Mouse (Mus musculus) cerebellum, adult 11 months (tissue): ENCODE results near the gene Tnfsf13b.

Experiments used
- DNase-seq: peaks from one replicate; pipeline ENCODE4 v3.0.0; 2022

Tnfsf13b gene

DNA sequence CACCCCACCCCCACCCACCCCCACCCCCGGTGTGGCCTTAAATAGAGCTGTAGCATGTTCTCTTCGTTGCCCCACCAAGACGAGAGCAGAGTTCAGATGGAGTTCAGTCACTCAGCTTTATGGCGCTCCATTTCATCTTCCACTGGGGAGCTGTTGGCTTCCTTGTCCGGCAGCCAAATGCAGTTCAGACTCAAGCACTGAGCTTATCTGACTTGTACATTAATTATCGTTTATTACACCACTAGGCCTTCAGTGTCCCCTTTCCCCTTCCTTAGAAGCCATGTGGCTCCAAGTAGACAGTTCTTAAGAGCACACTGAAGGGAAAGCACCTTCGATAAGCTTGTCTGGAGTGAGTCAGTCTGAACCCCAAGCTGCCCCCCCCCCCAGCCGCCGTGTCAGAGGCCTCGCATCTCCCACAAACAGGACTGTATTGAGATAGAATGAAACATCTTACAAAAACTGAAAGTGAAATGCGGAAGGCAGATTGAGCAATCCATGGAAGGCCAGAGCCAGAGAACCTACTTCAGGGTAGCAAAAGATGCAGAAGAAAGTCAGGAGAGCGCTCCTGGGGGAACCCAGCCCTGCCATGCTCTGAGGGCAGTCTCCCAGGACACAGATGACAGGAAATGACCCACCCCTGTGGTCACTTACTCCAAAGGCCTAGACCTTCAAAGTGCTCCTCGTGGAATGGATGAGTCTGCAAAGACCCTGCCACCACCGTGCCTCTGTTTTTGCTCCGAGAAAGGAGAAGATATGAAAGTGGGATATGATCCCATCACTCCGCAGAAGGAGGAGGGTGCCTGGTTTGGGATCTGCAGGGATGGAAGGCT, at the start of gene Tnfsf13b:
TSS of gene Tnfsf13b (plus strand) at position 312 of the 830 bp plus-strand sequence.
- no peak for DNase-seq

DNA sequence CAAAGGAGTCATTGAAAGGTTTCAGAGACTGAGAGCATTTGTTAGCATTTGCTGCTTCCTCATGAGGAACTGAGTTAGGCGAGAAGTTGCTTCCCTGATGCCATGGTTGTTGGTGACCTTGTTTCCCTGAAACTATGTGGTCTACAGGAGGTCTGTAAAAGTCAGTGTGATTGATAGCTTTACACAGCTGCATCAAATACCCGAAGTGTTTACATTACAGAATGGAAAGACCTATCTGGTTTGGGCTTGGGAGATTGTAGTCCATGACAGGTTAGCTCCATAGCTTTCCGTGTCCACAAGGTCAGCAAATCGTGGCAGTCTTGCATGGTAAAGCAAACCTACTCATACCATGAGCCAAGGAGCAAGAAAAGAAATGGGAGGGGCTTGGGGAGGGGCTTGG, 47.9 kb upstream of the Tnfsf13b start:
- no peak for DNase-seq

DNA sequence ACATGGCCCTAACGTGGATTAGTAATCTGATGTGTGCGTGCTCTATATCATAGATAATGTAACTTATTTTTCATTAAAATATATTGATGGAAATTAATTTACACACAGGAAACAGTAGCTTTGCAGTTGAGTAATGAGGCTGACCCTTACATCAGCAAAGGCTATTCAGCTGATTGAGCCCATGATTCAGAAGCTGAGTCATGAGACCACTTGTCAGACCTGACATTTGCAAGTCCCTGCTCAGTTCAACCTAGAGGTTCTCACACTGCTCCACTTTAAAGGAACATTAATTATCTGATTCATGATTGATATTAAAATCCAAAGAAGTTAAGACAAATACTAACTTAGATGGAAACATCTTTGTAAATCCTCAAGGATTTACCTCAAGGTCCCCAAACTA, 46.3 kb upstream of the Tnfsf13b start:
- DNase-seq: no peak

DNA sequence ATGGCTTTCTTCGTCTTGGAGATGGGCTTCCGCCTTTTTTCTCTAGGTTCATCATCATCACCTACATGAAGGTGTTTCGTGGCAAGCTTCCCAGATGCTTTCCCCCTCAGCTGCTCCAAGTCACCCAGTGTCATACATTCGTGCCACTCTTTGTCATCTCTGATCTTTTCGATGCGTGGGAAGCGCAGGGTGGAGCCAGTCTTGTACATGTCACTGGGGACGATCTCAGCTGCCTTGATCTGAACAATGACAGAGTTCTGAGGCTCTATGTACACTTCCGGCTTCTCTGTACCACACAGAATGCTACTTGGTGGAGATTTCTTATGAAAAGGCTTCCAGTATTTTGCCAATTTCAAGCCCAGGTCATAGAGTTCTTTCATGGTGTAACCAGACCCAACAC, 34.4 kb upstream of the Tnfsf13b start:
- DNase-seq: no peak

DNA sequence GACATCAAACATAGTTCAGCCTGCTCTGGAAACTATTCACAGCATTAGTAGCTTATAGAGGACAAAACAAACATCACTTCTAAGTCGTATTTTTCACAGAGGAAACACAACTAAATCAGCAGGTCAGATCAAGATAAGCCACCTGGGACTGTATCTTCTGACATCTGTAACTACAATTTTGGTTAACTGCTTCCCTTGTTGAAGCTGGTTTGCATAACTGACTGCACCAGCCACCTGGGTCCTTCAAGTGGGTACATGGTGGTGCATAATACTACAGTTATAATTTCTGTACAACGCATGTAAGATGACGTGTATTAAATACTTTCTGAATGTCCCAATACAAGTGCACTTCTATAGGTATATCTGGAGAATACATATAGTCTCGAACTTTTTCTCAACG, 31.0 kb upstream of the Tnfsf13b start:
- DNase-seq: no peak

DNA sequence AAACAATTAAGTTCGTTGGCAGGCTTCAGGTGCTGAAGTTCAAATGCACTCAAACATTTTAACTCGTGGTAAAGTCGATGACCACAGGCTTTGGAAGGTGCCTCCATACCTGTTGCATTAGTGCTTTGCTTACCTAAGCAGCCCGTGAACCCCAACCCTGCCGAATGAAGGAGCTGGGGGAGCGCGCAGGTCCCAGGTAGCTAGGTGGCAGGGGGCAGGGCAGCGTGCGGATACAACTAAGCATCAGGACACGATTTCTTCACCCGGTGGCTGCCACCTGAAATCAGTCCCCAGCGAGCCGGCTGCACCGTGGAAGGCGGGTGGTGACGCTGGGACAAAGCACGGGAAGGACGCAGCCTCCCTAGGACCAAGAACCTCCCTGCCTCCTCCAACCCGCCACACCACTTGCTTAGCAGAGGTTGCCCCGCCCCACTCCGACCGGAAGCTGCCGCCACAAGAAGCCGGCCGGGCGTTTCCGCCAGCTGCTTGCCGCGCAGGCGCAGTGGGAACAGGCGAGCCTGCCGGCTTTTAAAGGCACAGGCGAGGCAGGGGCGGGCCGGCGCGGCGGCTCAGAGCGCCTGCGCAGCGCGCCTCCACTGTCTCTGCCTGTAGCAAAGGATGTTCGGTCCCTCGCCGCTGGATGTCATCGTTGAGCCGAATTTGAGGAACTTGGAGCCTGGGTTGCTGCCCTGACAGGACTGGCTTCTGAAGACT, 30.2 kb upstream of the Tnfsf13b start:
- peak; percentile 98 for DNase-seq

DNA sequence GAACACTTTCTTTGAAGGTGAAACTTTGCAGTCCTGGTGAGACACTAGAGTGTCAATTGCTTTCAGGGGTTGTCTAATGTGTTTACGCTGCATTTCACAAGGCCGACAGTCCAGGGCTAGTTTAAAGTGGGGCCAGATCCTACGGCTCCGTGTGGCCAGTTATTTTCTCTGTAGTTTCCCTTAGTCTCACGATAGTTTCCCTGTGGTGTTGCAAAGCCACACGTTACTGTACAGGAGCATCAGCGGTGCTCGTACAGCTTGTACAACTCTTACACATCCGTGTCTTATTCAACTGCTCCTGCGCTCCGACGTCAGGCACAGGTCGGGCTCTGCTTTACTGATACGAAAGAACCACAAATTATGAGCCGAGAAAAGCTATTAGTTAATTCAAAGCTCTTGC, 29.3 kb upstream of the Tnfsf13b start:
- DNase-seq: peak; percentile 20

DNA sequence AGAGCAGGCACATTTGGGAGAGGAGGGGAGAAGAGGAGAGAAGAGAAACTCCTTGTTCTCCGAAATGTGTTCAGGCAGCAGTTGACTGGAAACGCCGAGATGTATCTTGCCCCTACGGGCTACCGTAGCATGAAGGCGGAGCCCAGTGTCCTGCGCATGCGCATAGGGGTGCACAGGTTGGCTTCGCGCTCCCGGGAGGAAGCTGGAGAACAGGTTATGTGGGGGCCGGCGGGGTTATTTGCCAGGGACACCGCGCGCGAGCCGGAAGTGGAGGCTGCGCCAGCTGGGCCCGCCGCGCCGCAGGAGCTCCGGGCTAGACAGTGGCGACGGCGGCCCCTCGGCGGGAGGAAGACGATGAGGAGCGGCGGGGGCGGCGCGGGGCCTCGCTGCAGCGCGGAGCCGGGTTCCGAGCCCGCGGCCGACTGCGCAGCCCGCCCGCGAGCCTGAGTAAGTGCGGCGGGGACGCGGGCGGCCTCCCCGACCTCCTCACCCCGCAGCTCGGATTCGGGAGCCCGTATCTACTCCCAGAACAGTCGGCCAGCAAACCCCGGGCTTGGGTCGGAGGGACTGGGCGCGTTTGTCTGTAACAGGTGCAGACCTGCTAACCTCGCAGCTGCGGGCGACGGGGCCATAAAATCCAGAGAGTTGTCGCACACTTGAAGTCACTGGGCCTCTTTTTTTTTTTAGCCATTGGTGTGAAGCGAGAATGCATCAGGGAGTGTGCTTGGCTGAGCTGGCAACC, 28.5 kb upstream of the Tnfsf13b start, which contains the start of the genes Lig4 and Abhd13:
TSS of gene Lig4 (minus strand) at position 114 of the 742 bp plus-strand sequence.
TSS of gene Abhd13 (plus strand) at position 135 of the 742 bp plus-strand sequence.
- peak; percentile 98 for DNase-seq

DNA sequence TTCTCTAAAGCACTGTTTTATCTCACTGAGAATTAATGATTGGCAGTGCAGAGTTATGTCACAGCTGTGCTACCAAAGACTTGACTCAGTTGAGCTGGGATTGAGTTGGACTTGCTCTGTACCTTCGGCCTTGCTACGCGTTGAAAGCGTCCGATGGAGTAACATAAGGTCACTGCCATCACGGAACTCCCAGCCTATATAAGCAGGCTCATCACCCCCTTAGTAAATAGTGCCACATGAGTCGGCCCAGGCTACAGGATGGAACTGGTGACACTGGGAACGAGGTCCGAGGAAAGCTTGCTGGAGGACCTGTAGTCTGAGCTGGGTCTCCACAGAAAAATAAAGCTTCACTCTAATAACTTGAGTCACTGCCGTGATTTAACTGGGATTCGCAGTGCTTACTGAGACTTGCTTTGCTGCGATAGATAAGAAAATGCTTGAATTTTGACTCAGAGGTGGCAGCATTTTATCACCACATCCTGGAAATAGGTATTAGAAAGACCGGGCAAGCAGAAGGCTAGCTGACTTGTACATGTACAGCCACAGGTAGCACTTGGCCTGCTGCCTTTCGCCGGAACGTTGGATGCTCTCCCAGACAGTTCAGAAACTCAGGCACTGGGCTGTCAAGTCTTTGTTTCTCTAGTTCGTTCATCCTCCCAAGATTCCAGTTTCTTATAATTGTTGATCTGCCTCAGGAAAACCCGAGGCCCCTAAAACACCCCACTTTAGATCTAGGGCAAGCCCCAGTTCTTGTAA, 27.6 kb upstream of the Tnfsf13b start:
- peak; percentile 21 for DNase-seq

DNA sequence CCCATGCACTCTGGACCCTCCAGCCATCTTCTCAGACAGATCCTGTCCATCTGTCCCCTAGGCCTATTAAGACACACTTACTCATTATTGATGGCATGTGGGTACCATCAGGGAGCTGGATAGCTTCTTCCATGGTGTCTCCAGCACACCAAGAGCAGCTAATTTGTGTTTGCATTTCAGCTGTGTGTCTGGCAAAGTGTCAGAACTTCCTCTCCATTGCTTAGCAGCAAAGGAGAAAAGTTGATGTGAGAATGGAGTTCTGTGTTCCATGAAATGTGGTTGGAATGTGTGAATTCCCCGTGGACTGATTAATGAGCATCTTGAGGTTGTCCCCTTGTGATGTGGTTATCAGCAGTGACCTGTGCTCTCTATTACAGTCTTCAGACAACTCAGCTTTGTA, 26.5 kb upstream of the Tnfsf13b start:
- no peak for DNase-seq

DNA sequence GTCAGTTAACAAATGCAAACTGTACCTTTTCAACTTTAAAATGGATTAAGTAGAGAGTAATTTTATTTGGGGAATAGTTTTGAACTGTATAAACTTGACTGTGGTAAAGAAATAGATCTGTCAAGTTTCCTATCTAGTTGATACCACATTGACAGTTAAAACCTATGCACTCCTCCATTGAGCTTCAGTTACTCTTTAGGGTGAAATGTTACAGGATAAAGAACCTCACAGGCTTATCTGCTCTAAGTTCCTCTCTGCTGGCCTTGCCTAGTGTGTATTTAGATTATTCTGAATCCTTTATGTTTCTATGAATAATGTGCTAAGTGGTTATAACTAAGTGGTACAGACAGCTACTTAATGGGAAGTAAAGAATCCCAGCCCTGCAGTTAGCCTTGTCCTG, 26.1 kb upstream of the Tnfsf13b start:
- DNase-seq: no peak

DNA sequence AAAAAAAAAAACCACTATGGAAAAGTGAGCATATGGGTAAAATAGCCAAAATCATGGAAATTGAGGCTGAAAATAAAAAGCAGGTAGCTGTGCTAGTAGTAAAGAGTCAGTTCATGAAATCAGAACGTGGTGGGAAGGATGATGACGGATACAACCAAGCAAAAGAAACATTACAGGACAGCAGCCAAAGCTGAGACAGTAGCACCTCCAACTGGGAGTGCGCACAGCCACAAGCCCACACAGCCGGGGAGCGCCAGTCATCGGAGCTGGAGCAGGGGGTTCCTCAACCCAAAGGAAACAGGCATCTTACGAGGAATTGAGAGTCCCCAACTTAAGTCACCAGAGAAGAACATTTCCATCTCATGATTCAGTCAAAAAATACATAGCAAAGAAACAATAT, 2.2 kb upstream of the Tnfsf13b start:
- DNase-seq: no peak

DNA sequence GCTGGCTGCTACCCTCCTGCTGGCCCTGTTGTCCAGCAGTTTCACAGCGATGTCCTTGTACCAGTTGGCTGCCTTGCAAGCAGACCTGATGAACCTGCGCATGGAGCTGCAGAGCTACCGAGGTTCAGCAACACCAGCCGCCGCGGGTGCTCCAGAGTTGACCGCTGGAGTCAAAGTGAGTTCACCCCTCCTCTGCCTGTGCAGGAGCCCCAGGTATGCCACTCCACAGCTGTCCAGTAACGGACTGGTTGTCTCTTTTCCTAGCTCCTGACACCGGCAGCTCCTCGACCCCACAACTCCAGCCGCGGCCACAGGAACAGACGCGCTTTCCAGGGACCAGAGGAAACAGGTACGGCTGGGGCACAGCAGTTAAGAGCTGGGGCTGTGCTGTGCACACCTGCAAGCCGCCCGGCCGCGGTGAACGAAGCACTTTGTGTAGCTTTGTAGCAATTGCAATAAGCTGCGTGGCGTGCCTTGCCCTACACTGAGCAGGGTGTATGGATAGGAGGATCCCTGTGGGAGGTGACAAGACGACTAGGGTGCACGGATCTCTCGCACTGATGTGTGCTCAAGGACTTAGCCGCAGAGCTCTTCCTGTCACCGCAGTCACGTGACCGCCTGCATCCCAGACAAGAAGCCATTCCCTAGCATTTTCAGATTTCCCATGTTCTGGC, 856 bp downstream of the Tnfsf13b start:
- DNase-seq: peak; percentile 24

DNA sequence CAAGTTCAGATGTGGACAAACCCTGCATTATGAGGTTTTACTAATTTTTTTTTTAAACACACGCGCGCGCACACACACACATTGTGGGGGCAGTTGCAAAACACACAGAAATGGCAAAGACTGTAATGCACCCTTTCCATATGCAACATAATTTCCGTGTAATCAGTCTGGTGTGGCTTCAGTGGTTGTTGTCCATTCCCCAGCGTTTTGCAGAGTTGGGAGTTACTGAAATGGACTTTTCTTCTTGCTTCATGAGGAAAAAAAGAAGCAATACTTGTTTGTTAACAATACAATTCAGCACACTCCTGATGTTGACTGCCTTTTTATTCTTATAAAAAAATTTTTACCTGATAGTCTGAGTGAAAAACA, 1.4 kb downstream of the Tnfsf13b start:
- DNase-seq: no peak

DNA sequence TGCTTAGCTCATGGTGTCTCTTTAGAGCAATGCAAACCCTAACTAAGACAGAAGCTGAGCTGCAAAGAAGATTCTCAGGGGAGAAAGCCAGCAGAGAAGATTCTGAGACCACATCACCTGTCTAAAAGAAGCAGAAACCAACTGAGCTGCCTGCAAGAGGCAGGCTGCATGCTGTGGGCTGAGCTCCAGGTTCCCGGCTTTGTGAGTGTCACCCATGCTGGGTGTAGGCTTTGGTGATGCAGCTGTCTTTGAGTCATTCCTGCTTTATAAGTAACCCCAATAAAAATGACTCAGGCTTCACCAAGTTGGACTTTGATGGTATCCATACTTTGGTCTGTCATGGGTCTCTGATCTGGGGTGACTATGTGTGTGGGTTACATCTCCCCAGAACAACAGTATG, 10.0 kb downstream of the Tnfsf13b start:
- no peak for DNase-seq

DNA sequence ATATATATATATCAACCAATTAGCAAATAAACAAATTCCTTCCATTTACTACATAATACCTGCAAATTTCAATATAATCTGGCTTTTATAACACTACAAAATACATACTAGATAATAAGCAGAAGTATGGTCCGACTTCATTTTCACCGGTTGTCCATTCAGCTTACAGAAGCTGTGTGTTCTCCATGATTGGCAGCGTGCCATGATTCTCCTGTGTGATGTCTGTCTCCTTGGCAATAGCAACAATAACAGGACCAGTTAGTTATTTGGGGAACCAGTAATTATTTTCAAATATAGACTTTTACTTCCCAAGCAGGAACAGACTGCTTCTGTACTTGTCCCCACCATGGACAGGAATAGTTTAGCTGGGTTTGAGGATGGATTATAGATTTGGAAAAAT, 11.0 kb downstream of the Tnfsf13b start:
- no peak for DNase-seq

DNA sequence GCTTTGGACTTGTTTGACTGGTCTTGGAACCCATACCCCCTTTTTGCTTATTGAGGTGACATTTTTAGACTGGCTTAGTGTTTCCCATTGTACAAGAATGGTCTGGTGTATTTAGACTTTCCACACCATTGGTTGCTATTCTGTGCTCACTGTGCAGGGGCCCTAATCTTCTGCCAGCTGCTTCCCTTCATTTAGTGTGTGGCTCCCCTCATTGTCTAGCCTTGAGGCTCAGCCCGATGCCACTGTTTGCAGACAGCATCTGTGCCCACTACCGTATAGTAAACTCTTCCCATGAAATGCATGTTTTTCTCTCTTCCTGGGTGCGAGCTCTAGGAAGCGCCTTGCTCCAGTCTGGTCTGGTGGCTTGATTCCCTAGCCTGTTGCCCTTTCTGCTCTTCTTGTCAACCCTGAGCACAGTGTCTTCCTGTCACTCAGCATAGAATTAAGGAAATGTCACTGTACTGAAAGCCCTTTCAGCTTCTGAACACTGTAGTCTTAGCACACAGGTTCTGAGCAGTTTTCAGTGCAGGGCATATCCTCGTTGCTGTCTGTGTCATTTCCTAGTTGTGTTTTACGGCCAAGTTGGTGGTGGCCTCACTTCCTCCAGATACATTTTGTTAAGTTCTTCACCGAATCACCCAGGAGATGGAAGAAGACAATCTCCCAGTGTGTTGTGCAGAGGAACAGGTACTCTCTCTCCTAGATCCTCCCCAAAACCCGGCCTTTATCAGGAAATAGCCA, 24.2 kb downstream of the Tnfsf13b start:
- DNase-seq: no peak

DNA sequence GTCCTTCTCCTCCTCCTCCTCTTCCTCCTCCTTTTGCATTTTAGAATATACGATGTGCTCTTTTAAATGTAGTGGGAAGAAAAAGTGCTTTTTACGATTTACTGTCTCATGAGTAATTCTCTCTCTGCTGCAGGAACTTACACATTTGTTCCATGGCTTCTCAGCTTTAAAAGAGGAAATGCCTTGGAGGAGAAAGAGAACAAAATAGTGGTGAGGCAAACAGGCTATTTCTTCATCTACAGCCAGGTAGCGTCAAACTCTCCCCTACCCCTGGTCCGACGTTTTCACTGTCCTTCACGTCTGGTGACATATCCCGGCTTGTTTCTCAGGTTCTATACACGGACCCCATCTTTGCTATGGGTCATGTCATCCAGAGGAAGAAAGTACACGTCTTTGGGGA, 24.9 kb downstream of the Tnfsf13b start:
- no peak for DNase-seq

DNA sequence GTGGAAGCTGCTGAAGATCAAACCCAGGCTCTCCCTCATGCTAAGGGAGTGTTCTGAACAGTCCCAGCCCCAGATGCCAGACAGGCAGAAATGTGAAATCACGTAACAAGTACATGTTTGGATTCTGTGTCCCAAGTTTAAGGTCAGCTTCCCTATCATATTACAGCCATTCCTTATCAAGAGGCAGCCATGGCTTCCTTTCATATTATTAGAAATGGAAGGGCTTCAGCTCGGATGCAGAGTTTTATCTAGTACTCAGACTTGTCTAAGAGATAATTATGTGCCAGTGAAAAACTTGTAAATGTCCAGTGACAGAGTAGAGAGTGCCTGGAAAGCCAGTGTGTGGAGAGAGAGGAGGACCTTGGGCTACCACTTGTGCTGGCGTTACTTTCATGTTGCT, 34.6 kb downstream of the Tnfsf13b start:
- DNase-seq: no peak

DNA sequence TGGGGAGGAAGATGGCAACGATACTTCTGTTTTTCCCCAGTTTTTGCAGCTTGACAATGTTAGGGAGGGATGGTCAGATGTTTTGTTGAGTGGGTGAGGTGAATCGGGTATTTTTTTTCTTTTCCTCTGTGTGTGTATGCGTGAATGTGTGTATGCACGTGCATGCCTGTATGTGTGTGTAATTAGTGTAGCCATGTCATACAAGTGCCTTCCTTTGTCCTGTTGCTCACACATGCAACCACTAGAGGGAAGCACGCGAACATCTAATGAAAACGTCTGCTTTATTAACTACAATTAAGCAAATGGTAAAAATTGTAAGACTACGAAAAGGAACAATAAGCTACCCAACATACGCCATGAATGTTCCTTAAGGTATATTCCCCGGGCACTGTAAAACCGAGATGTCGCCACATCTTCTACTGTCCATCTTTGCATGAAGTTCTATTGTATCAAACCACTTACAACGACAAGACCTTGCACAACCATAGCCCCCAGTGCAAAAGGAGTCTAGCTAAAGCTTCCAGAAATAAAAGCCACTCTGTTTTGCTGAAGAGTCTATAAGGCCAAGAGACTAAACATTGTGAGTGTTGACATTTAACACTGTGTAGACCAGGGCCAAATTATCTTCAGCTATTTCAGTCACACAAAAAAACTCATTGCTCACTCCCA, 37.7 kb downstream of the Tnfsf13b start:
- DNase-seq: peak; percentile 5

DNA sequence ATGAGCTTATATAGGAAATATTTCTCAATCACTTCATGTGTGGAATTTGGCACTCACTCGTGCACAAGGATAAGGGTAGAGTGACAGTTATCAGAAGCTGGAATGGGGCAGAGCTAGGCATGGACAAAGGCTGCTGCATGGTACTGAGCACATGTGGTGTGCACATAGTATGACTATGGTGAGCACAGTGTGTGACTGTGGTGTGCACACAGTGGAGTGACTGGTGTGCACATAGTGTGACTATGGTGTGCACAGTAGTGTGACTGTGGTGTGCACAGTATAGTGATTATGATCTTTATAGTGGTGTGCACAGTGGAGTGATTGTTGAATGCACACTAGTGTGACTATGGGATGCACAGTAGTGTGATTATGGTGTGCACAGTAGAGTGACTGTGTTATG, 39.5 kb downstream of the Tnfsf13b start:
- no peak for DNase-seq
